Mouse (Mus musculus) limb, embryonic 14.5 days (tissue): Measurements from ENCODE around the gene Edem1. TPM values are rescaled to one million over a fixed set of nuclear protein-coding genes. Genes with fewer than 3 reads are reported as not detected.

Experiments
- ATAC-seq: fragments of 200-750 bp; cut with Nextera tagmentation; 2 replicates; pipeline ENCODE4 v1.8.0; 2017; ENCODE audit warnings: low read depth, moderate number of reproducible peaks, moderate TSS enrichment; ENCODE audit not compliant: low FRiP score
- DNase-seq: peaks from one replicate; pipeline ENCODE4 v3.0.0-alpha.2; 2015; ENCODE audit warnings: low spot score
- H3K27ac ChIP-seq: fragments of 300-500 bp; sonication (generic); replicated peaks from 2 replicates; pipeline ENCODE4 v1.5.1; 2014; ENCODE audit warnings: low read depth, mild to moderate bottlenecking, low read length, moderate library complexity, mixed read lengths
- H3K27me3 ChIP-seq: fragments of 300-500 bp; sonication (generic); 2 replicates; pipeline ENCODE4 v1.6.1; 2014; ENCODE audit warnings: low read length, mixed read lengths; ENCODE audit not compliant: control insufficient read depth, insufficient read depth
- H3K36me3 ChIP-seq: fragments of 300-500 bp; sonication (generic); 2 replicates; pipeline ENCODE4 v1.6.1; 2014; ENCODE audit warnings: mild to moderate bottlenecking, low read length, moderate library complexity, mixed read lengths; ENCODE audit not compliant: control insufficient read depth, insufficient read depth
- H3K4me1 ChIP-seq: fragments of 300-500 bp; sonication (generic); 2 replicates; pipeline ENCODE4 v1.6.1; 2014; ENCODE audit warnings: antibody characterized with exemption, low read length, mixed read lengths; ENCODE audit not compliant: control insufficient read depth, insufficient read depth
- H3K4me2 ChIP-seq: fragments of 300-500 bp; sonication (generic); replicated peaks from 2 replicates; pipeline ENCODE4 v1.6.1; 2014; ENCODE audit warnings: low read depth, mild to moderate bottlenecking, low read length, moderate library complexity; ENCODE audit not compliant: severe bottlenecking
- H3K4me3 ChIP-seq: fragments of 300-500 bp; sonication (generic); replicated peaks from 2 replicates; pipeline ENCODE4 v1.5.1; 2014; ENCODE audit warnings: low read length
- H3K9ac ChIP-seq: fragments of 300-500 bp; sonication (generic); 2 replicates; pipeline ENCODE4 v1.6.1; 2014; ENCODE audit warnings: mild to moderate bottlenecking, low read depth, low read length, moderate library complexity; ENCODE audit not compliant: severe bottlenecking
- H3K9me3 ChIP-seq: fragments of 300-500 bp; sonication (generic); 2 replicates; pipeline ENCODE4 v1.6.1; 2016; ENCODE audit warnings: low read length; ENCODE audit not compliant: control insufficient read depth
- POLR2A ChIP-seq: fragments of 200-500 bp; IDR thresholded peaks from 2 replicates; pipeline ENCODE4 v1.8.0; 2012; ENCODE audit warnings: inconsistent platforms, mild to moderate bottlenecking, moderate library complexity, borderline replicate concordance; ENCODE audit not compliant: insufficient read depth, insufficient read length; ENCODE audit errors: extremely low read depth
- WGBS: fragments of 180-500 bp; shearing (Covaris S2); extraction: QIAGEN DNeasy Blood & Tissue Kit; methylation state at CpG from one replicate; pipeline ENCODE4 v1.1.7; 2014; 5-methylcytosine and 5-hydroxymethylcytosine counted together
- polyA plus RNA-seq, 2 experiments: library from polyadenylated mRNA; depleted of rRNA in 1 of 2; stranded (reverse) in 1 of 2; unstranded in 1 of 2; fragments of >200 nt; fragmentation: Nextera tagmentation in 1 of 2; extraction: Ambion mirVana in 1 of 2; gene quantifications; 2 replicates each; pipeline versions ENCODE4 v1.2.1 to v1.2.3; 2012 to 2014

Edem1 gene
- polyA plus RNA-seq, 2 experiments = 20.2 to 26.3 TPM

DNA sequence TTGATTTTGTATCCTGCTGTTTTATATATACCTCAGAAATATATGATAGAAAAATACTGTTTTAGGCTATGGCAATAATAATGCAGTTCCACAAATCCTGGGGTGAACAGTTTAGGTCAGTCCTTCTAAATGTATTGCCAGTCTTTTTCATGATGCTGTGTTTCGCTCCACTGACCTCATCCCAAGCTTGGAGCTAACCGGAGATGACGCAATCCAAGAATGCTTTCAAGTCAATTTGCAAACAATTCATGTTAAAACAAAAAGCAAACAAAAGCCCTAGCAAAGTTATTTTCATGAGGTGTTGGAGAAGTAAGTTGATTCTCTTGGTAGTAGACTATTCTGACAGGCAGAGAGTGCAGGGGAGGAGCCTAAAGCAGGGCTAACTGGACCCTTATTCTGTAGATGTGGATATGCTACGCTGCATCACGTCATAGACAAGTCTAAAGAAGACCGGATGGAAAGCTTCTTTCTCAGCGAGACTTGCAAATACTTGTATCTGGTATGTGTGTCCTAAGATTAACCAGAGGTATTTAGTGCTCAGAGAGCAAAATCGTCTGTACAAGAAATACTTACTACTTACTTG is 23.7 kb downstream of the Edem1 start:
- no peak overlapping the region for H3K4me3 ChIP-seq
- no peak overlapping the region for H3K4me2 ChIP-seq
- no peaks in the 10 kb centered on the region for H3K27me3 ChIP-seq
- TF ChIP-seq POLR2A = no peak
- no peaks in the 10 kb centered on the region for H3K9me3 ChIP-seq
- H3K4me1 ChIP-seq = no peaks in the 10 kb centered on the region
- DNase-seq = no peak
- peaks cover 70% of the 10 kb centered on the region for H3K36me3 ChIP-seq
- no peak overlapping the region for H3K9ac ChIP-seq
- 86% methylated on average over 8 of the region's 8 CpGs for WGBS
- no peak for ATAC-seq
- no peak overlapping the region for H3K27ac ChIP-seq

DNA sequence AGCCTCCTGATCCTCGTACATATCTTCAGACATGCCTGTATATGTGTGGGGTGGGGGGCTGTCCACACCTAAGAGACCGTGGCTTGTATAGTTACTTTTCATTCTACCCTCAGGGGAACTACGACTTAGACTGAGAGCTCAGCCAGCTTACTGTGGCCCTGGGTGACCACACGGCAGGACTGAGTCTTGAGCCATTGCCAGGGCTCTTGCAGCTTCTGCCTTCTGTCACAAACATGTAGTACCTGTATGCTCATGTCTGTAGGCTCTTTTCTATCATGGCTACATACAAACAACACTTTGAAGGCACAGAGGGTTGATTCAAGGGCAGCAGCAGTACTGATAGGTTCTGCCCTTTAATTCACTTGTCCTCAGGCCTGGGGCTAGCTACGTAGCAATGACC is 24.5 kb downstream of the Edem1 start:
- Histone ChIP-seq H3K27me3 (no peaks in the 10 kb centered on the region), H3K9ac (no peak overlapping the region), H3K4me1 (no peaks in the 10 kb centered on the region), H3K36me3 (peaks cover 67% of the 10 kb centered on the region), H3K9me3 (no peaks in the 10 kb centered on the region), H3K4me2 (no peak overlapping the region), H3K4me3 (no peak overlapping the region), H3K27ac (no peak overlapping the region)
- no peak for TF ChIP-seq POLR2A
- DNase-seq = no peak
- WGBS = 91% methylated on average over 5 of the region's 5 CpGs
- no peak for ATAC-seq

DNA sequence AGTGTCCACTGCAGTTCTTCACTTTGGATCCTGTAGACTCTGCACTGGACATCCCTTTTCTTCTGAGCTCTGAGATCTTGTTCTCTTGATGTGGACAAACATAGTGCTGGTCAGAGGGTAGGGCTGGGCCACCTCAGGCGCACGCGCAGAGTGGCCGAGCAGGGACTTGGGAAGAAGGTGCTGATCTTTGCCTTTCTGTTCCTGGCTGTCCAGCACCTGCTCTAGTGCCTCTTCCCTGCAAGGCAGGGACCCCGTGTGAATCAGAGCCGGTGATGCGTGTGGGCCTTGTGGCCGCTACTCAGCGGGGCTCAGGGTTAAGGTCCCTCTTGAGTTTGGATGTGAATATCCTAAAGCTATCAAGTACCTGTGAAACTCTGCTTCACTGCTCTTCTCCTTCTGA is 30.1 kb downstream of the Edem1 start:
- no peak overlapping the region for H3K27ac ChIP-seq
- DNase-seq (no peak), ATAC-seq (no peak)
- H3K4me3 ChIP-seq = no peak overlapping the region
- 94% methylated on average over 9 of the region's 9 CpGs for WGBS
- H3K9ac ChIP-seq = no peak overlapping the region
- H3K4me2 ChIP-seq = no peak overlapping the region
- no peaks in the 10 kb centered on the region for H3K27me3 ChIP-seq
- peaks cover 6% of the 10 kb centered on the region; the same call in 1 of the 2 replicates for H3K9me3 ChIP-seq
- H3K36me3 ChIP-seq = peaks cover 27% of the 10 kb centered on the region
- no peaks in the 10 kb centered on the region for H3K4me1 ChIP-seq
- TF ChIP-seq POLR2A = no peak

DNA sequence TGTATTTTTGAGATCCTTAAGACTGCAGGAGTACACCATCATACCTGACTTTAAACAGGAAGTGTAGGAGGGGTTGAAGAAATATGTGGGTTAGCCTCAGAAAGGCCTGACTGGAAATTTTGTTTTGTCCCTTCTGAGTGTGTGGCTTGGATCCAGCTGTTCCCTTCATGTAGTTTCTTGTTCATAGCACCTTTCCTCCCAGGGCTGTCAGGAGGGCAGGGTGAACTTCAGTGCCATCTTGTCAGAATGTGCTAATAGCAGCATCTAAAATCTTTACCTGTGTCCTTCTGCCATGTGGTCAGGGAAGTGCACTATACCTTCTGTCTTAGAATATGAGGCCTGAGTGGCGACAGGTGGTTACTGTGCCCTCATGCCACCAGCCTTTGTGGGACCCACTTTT is 32.8 kb downstream of the Edem1 start:
- no peak for ATAC-seq
- no peak for TF ChIP-seq POLR2A

DNA sequence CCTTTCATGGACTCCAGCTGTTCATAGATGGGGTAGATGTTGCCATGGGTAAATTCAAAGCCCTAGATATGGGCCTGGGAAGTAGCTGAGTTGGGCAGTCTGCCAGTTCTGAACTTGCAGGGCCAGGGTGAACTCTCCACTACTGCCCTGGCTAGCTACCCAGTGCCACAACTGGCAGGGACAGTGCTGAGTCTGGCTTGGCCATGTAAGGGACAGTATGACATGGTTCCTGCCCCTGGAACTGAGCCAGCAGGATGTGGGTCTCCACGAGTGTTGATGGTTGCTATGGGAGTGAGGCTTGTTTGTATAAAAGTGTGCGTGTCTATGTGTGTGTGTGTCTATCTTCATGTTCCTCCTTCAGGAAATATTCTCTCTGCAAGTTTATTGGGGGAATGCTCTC is 34.1 kb downstream of the Edem1 start:
- peaks cover 6% of the 10 kb centered on the region; the same call in 1 of the 2 replicates for H3K9me3 ChIP-seq
- H3K4me1 ChIP-seq = no peaks in the 10 kb centered on the region
- DNase-seq = no peak
- TF ChIP-seq POLR2A = no peak
- H3K9ac ChIP-seq = no peak overlapping the region
- H3K27ac ChIP-seq = no peak overlapping the region
- WGBS = 93% methylated on average over 2 of the region's 2 CpGs
- peaks cover 3% of the 10 kb centered on the region; the same call in 1 of the 2 replicates for H3K36me3 ChIP-seq
- no peak overlapping the region for H3K4me2 ChIP-seq
- H3K4me3 ChIP-seq = no peak overlapping the region
- ATAC-seq = no peak
- H3K27me3 ChIP-seq = no peaks in the 10 kb centered on the region

More for the DNA sequence above, 32.8 kb downstream of the Edem1 start:
- H3K4me2 ChIP-seq = no peak overlapping the region
- H3K4me3 ChIP-seq = no peak overlapping the region
- WGBS = 89% methylated on average over 1 of the region's 1 CpGs
- H3K9me3 ChIP-seq = peaks cover 6% of the 10 kb centered on the region; the same call in 1 of the 2 replicates
- no peaks in the 10 kb centered on the region for H3K27me3 ChIP-seq
- no peak overlapping the region for H3K9ac ChIP-seq
- no peaks in the 10 kb centered on the region for H3K4me1 ChIP-seq
- no peak for DNase-seq
- H3K27ac ChIP-seq = no peak overlapping the region
- H3K36me3 ChIP-seq = peaks cover 7% of the 10 kb centered on the region
